13 mouse cellular contexts compared by ENCODE assay signal in the genomic region with DNA sequence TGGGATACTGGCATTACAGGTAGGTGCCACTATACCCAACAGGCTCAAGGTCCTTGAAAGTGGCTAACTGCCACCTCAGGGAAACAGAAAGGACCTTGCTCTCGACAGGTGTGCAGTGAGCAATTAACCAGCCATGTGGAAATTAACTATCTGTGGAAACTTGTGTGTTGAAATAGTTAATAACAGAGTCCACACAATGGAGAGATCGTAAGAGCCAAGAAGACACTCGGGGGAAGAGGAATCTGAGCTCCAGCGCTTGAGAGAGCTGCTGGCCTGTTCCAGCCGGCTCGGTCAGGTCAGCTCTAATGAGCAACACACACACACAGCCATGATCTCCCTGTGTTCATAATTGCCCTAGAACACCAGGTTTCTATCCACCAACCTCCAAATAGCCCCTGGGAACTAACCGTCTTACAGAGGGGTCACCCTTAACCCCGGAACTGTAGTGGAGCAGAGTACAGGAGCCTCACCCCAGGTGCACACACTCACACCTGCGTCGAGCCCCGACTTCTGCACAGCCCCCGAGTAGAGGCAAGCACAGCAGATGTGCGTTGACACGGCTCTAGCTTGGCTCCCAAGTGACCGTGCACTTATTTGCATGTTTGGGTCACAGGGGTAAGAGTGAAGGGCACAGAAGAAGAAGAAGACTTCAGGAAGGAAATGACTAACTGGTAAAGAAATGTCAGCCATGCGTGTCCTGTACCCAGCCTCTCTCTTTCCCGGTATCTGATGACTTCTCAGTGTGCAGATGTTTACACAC. TPM values are rescaled to one million over a fixed set of nuclear protein-coding genes. Genes with fewer than 3 reads are reported as not detected.
DNase-seq lines count a peak whose midpoint lies in the region; ATAC-seq and TF ChIP-seq lines count a peak whose summit lies in the region.
"Had no signal": no experiment of that assay in that cellular context is flagged by ENCODE, and none has a peak within 500 bp of the region (broad histone marks: within the 10 kb centered on the region; RNA-seq: fewer than 3 reads in every experiment).

No protein-coding gene starts in this region.

- H3K9me3 ChIP-seq in liver, postnatal 0 days (ENCODE audit: low read length), result 0 out of 2 replicates have a peak, but pooled peaks cover 3% of the 10 kb centered on the region
- no peaks in the 10 kb centered on the region for H3K9me3 ChIP-seq in midbrain, embryonic 14.5 days (ENCODE audit: control insufficient read depth, low read length)
- H3K9me3 ChIP-seq: lung, embryonic 15.5 days; neural tube, embryonic 12.5 days had no signal

- H3K27me3 ChIP-seq in liver, postnatal 0 days (ENCODE audit: insufficient read depth, low read length), result no peaks in the 10 kb centered on the region
- H3K27me3 ChIP-seq in midbrain, embryonic 14.5 days (ENCODE audit: control insufficient read depth, insufficient read depth, low read length), result no peaks in the 10 kb centered on the region
- H3K27me3 ChIP-seq in heart, adult 2 months (ENCODE audit: control insufficient read depth, insufficient read depth, low read length), result no peaks in the 10 kb centered on the region

- no peak for TF ChIP-seq POLR2A in heart, adult 2 months (IDR thresholded peaks at IDR 0.05; ENCODE audit: insufficient read depth, low read depth, low read length)

- peak overlapping the region; percentile 25; the same call in 1 of the 2 replicates for H3K27ac ChIP-seq in liver, postnatal 0 days (ENCODE audit: low read depth)
- no peak overlapping the region for H3K27ac ChIP-seq in midbrain, embryonic 14.5 days (replicated peaks; ENCODE audit: low read depth, low read length)
- no peak overlapping the region for H3K27ac ChIP-seq in heart, adult 2 months
- H3K27ac ChIP-seq: lung, embryonic 15.5 days; neural tube, embryonic 12.5 days had no signal

- no peaks in the 10 kb centered on the region for H3K36me3 ChIP-seq in liver, postnatal 0 days (replicated peaks; ENCODE audit: insufficient read depth, low read length)
- H3K36me3 ChIP-seq in midbrain, embryonic 14.5 days (ENCODE audit: control insufficient read depth, insufficient read depth, low read length), result no peaks in the 10 kb centered on the region
- H3K36me3 ChIP-seq in heart, adult 2 months (ENCODE audit: control insufficient read depth, insufficient read depth, low read length), result no peaks in the 10 kb centered on the region
- H3K36me3 ChIP-seq: lung, embryonic 15.5 days; neural tube, embryonic 12.5 days had no signal

- intact Hi-C loops in heart, adult 2 months (cut with DNase I), result no loop called here
- intact Hi-C loops in heart, postnatal 14 days (cut with DNase I), result no loop called here

- H3K4me3 ChIP-seq in liver, postnatal 0 days (ENCODE audit: low read depth, low read length), result no peak overlapping the region
- no peak overlapping the region for H3K4me3 ChIP-seq in midbrain, embryonic 14.5 days (replicated peaks; ENCODE audit: low read depth, low read length)
- no peak overlapping the region for H3K4me3 ChIP-seq in heart, adult 2 months
- H3K4me3 ChIP-seq: lung, embryonic 15.5 days; neural tube, embryonic 12.5 days had no signal

- no peak for TF ChIP-seq EP300 in liver, postnatal 0 days (IDR thresholded peaks at IDR 0.05; ENCODE audit: low read depth)
- no peak for TF ChIP-seq EP300 in heart, adult 2 months (IDR thresholded peaks at IDR 0.05; ENCODE audit: insufficient read depth, low read depth, low read length)

- H3K9ac ChIP-seq in liver, postnatal 0 days (replicated peaks), result no peak overlapping the region
- no peak overlapping the region for H3K9ac ChIP-seq in midbrain, embryonic 14.5 days (replicated peaks; ENCODE audit: low read length)
- H3K9ac ChIP-seq in heart, adult 2 months (ENCODE audit: low read depth, low read length), result no peak overlapping the region
- H3K9ac ChIP-seq: lung, embryonic 15.5 days; neural tube, embryonic 12.5 days had no signal

- no peak for DNase-seq in liver, postnatal 0 days
- DNase-seq in liver, result no peak
- peak; percentile 85 for DNase-seq in kidney, adult 9 months
- DNase-seq in spleen, adult 12 weeks (ENCODE audit: low spot score), result peak; percentile 41
- DNase-seq in layer of hippocampus, adult 9-11 months, result no peak
- no peak for DNase-seq in midbrain, embryonic 14.5 days
- DNase-seq in heart, adult 2 months, result no peak
- no peak for DNase-seq in heart, postnatal 14 days
- DNase-seq: adrenal gland, adult 2 months; cerebellum, adult 9-10 months had no signal

- no peak for TF ChIP-seq CTCF in liver, postnatal 0 days (IDR thresholded peaks at IDR 0.05; ENCODE audit: low read depth)
- TF ChIP-seq CTCF in heart, adult 2 months (IDR thresholded peaks at IDR 0.05), result no peak

- no peak overlapping the region for H3K4me2 ChIP-seq in liver, postnatal 0 days (ENCODE audit: low read depth, low read length)
- no peak overlapping the region for H3K4me2 ChIP-seq in midbrain, embryonic 14.5 days (ENCODE audit: low read length)
- H3K4me2 ChIP-seq: lung, embryonic 15.5 days; neural tube, embryonic 12.5 days had no signal

- peaks cover 13% of the 10 kb centered on the region; the same call in 1 of the 2 replicates for H3K4me1 ChIP-seq in liver, postnatal 0 days (ENCODE audit: insufficient read depth)
- no peaks in the 10 kb centered on the region for H3K4me1 ChIP-seq in midbrain, embryonic 14.5 days (ENCODE audit: control insufficient read depth, insufficient read depth, low read length)
- no peaks in the 10 kb centered on the region for H3K4me1 ChIP-seq in heart, adult 2 months (ENCODE audit: control insufficient read depth, insufficient read depth, low read length)
- H3K4me1 ChIP-seq: lung, embryonic 15.5 days; neural tube, embryonic 12.5 days had no signal

- peak; percentile 59 for ATAC-seq in liver, postnatal 0 days
- no peak for ATAC-seq in midbrain, embryonic 14.5 days (ENCODE audit: low FRiP score, low TSS enrichment)

- WGBS in liver, postnatal 0 days (ENCODE audit: insufficient replicate concordance), result 39% methylated on average over 17 of the region's 17 CpGs
- 81% methylated on average over 17 of the region's 17 CpGs for WGBS in midbrain, embryonic 14.5 days
- 54% methylated on average over 17 of the region's 17 CpGs for WGBS in heart, adult 2 months

- no peaks in the 10 kb centered on the region for H3K79me2 ChIP-seq in heart, adult 2 months (replicated peaks; ENCODE audit: control insufficient read depth, insufficient read depth, low read length)

RNA-seq across cellular contexts. Expression of gene Irf8, which starts 11.2 kb away (rescaled TPM):
- 28.3 and 31.8 TPM in 2 replicates for polyA plus RNA-seq in liver, postnatal 0 days (2015; fragmentation: Nextera tagmentation; extraction: Ambion mirVana)
- polyA plus RNA-seq in midbrain, embryonic 14.5 days (2014; fragmentation: Nextera tagmentation; extraction: Ambion mirVana), result 2.0 and 4.0 TPM in 2 replicates
- 1 to 10 TPM; 3.6 to 3.8 TPM for total RNA-seq in heart, adult 2 months (2021)
- polyA plus RNA-seq in heart, adult 2 months (2012; rRNA removed), result 4.2 and 4.9 TPM in 2 replicates
- total RNA-seq in heart, postnatal 14 days (2021), result 1 to 10 TPM; 3.9 to 4.3 TPM

RNA-seq across cellular contexts. Expression of gene Emc8, which starts 56.6 kb away (rescaled TPM):
- polyA plus RNA-seq in liver, postnatal 0 days (2015; fragmentation: Nextera tagmentation; extraction: Ambion mirVana), result 81.1 and 83.9 TPM in 2 replicates
- 108 and 142 TPM in 2 replicates for polyA plus RNA-seq in midbrain, embryonic 14.5 days (2014; fragmentation: Nextera tagmentation; extraction: Ambion mirVana)
- total RNA-seq in heart, adult 2 months (2021), result 10 to 100 TPM; 42.2 to 46.3 TPM
- polyA plus RNA-seq in heart, adult 2 months (2012; rRNA removed), result 34.1 and 36.9 TPM in 2 replicates
- 10 to 100 TPM; 47.7 to 58.4 TPM for total RNA-seq in heart, postnatal 14 days (2021)

RNA-seq across cellular contexts. Expression of gene Cox4i1, which starts 57.0 kb away (rescaled TPM):
- 1,191 and 1,240 TPM in 2 replicates for polyA plus RNA-seq in liver, postnatal 0 days (2015; fragmentation: Nextera tagmentation; extraction: Ambion mirVana)
- 1,016 and 1,147 TPM in 2 replicates for polyA plus RNA-seq in midbrain, embryonic 14.5 days (2014; fragmentation: Nextera tagmentation; extraction: Ambion mirVana)
- 1,000 to 10,000 TPM; 4,113 to 4,965 TPM for total RNA-seq in heart, adult 2 months (2021)
- 4,656 and 4,851 TPM in 2 replicates for polyA plus RNA-seq in heart, adult 2 months (2012; rRNA removed)
- 1,000 to 10,000 TPM; 4,230 to 4,270 TPM for total RNA-seq in heart, postnatal 14 days (2021)

RNA-seq across cellular contexts. Expression of gene Gm27021, which starts 57.1 kb away (rescaled TPM):
- 0.58 and 1.4 TPM in 2 replicates for polyA plus RNA-seq in liver, postnatal 0 days (2015; fragmentation: Nextera tagmentation; extraction: Ambion mirVana)
- polyA plus RNA-seq in midbrain, embryonic 14.5 days (2014; fragmentation: Nextera tagmentation; extraction: Ambion mirVana), result 4.9 and 5.1 TPM in 2 replicates
- total RNA-seq in heart, adult 2 months (2021), result not detected
- not detected in 2 replicates for polyA plus RNA-seq in heart, adult 2 months (2012; rRNA removed)
- not detected for total RNA-seq in heart, postnatal 14 days (2021)
- total RNA-seq: adrenal gland, adult 2 months; gastrocnemius, adult 8-10 months had no signal

Comparison
In these comparisons a context has a peak if more than half of its experiments do, and no peak if none do; other contexts are left out.
1. DNase-seq: peak in kidney, adult 9 months (single experiment) and spleen, adult 12 weeks (single experiment); none in liver, postnatal 0 days (single experiment), liver (single experiment), layer of hippocampus, adult 9-11 months (single experiment), midbrain, embryonic 14.5 days (single experiment), heart, adult 2 months (0 of 2) and heart, postnatal 14 days (0 of 2).